Mouse (Mus musculus) myocyte (in vitro differentiated cells): ENCODE data around the gene Dcun1d1.

Source experiments
- CEBPB ChIP-seq: IDR thresholded peaks from 2 replicates; pipeline ENCODE4 v1.6.1; 2011; ENCODE audit warnings: mild to moderate bottlenecking, moderate library complexity; ENCODE audit not compliant: poor library complexity, insufficient read depth, severe bottlenecking
- E2F4 ChIP-seq: IDR thresholded peaks from one replicate; pipeline ENCODE4 v1.6.1; 2011; ENCODE audit warnings: mild to moderate bottlenecking, control low read depth, moderate library complexity; ENCODE audit not compliant: insufficient read depth
- MAX ChIP-seq: IDR thresholded peaks from one replicate; pipeline ENCODE4 v1.6.1; 2011; ENCODE audit warnings: low read depth, mild to moderate bottlenecking, control low read depth
- MYOD1 ChIP-seq, 3 experiments: IDR thresholded peaks; one replicate each; pipeline ENCODE4 v1.6.1; 2011; ENCODE audit warnings: control low read depth in 2 of 3, low read depth in 2 of 3, mild to moderate bottlenecking in 2 of 3, moderate library complexity in 1 of 3; ENCODE audit not compliant: insufficient read length in 2 of 3, control insufficient read depth in 1 of 3
- MYOG ChIP-seq, 3 experiments: IDR thresholded peaks; one replicate each; pipeline ENCODE4 v1.6.1; 2011; ENCODE audit warnings: control low read depth in 2 of 3, low read depth in 2 of 3, mild to moderate bottlenecking in 2 of 3; ENCODE audit not compliant: insufficient read length in 2 of 3, control insufficient read depth in 1 of 3, insufficient read depth in 1 of 3
- POLR2A ChIP-seq: IDR thresholded peaks from one replicate; pipeline ENCODE4 v1.6.1; 2011; ENCODE audit warnings: low read depth, mild to moderate bottlenecking, control low read depth, moderate library complexity; ENCODE audit not compliant: insufficient read length
- POLR2AphosphoS2 ChIP-seq: IDR thresholded peaks from one replicate; pipeline ENCODE4 v1.6.1; 2011; ENCODE audit warnings: low read depth, control low read depth; ENCODE audit not compliant: insufficient read length
- REST ChIP-seq: IDR thresholded peaks from one replicate; pipeline ENCODE4 v1.6.1; 2011; ENCODE audit warnings: mild to moderate bottlenecking, control low read depth, moderate library complexity; ENCODE audit not compliant: insufficient read depth, insufficient read length
- TCF12 ChIP-seq: IDR thresholded peaks from one replicate; pipeline ENCODE4 v1.6.1; 2011; ENCODE audit warnings: mild to moderate bottlenecking, control low read depth; ENCODE audit not compliant: poor library complexity, insufficient read depth, severe bottlenecking
- TCF3 ChIP-seq: IDR thresholded peaks from one replicate; pipeline ENCODE4 v1.6.1; 2011; ENCODE audit warnings: low read depth, control low read depth; ENCODE audit not compliant: insufficient read length
- USF1 ChIP-seq: IDR thresholded peaks from one replicate; pipeline ENCODE4 v1.6.1; 2011; ENCODE audit warnings: low read depth, mild to moderate bottlenecking, control low read depth, moderate library complexity

DNA sequence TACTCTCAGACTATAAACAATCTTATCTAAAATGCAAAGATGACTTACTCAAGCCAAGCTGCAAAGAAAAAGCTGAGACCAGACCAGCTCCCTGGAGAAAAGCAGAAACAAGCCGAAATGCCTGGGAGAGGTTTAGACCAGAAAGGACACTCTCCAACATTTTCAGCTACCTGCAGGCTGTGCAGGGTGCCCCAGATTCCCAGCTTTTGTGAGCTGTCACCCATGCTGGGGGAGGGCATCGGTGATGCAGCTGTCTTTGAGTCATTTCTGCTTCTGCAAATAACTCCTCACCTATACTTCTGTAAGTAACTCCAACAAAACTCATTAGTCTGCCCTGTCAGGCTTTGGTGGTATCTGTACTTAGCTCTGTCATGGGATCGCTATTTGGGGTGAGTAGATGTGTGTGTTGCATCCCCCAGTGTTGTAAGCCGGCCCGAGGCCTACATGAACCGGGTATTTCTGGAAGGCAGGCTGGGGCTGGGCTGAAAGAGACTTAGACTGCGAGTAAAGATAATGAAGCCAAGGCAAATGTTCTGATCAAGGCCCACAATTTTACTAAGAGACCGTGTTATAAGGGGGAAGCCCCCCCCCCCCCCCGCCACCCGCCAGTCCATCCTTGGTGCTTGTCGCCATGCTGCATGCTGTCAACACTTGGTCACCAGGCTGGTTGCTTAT lies 17.8 kb upstream of the Dcun1d1 start:
- TF ChIP-seq POLR2A: no peak
- TF ChIP-seq POLR2AphosphoS2: no peak
- no peak for TF ChIP-seq TCF12
- TF ChIP-seq USF1: no peak
- no peak for TF ChIP-seq E2F4
- no peak for TF ChIP-seq CEBPB
- no peak for TF ChIP-seq MYOD1 (IDR thresholded peaks at IDR 0.05; ENCODE audit: control insufficient read depth in 1 of 3, insufficient read length in 2 of 3, low read depth in 2 of 3)
- TF ChIP-seq MYOG (IDR thresholded peaks at IDR 0.05; ENCODE audit: control insufficient read depth in 1 of 3, insufficient read depth in 1 of 3, insufficient read length in 2 of 3, low read depth in 2 of 3): no peak
- TF ChIP-seq REST: no peak
- TF ChIP-seq MAX: no peak
- TF ChIP-seq TCF3: no peak
